Mouse (Mus musculus) lung, postnatal 0 days (tissue): ENCODE results near the gene Mast4. TPM values are rescaled to one million over a fixed set of nuclear protein-coding genes. Genes with fewer than 3 reads are reported as not detected.

ENCODE experiments used
- ATAC-seq: fragments of 200-750 bp; cut with Nextera tagmentation; 2 replicates; pipeline ENCODE4 v1.8.0; 2017; ENCODE audit warnings: moderate library complexity
- DNase-seq: peaks from one replicate; pipeline ENCODE4 v3.0.0-alpha.2; 2016; ENCODE audit warnings: low spot score
- H3K27ac ChIP-seq: fragments of 300-500 bp; sonication (generic); 2 replicates; pipeline ENCODE4 v1.5.1; 2014; ENCODE audit warnings: antibody characterized with exemption, mild to moderate bottlenecking, low read length, mixed read lengths
- H3K27me3 ChIP-seq: fragments of 300-500 bp; sonication (generic); replicated peaks from 2 replicates; pipeline ENCODE4 v1.6.1; 2014; ENCODE audit warnings: low read length, mixed read lengths; ENCODE audit not compliant: insufficient read depth
- H3K36me3 ChIP-seq: fragments of 300-500 bp; sonication (generic); 2 replicates; pipeline ENCODE4 v1.6.1; 2014; ENCODE audit warnings: low read length, mixed read lengths; ENCODE audit not compliant: insufficient read depth
- H3K4me1 ChIP-seq: fragments of 300-500 bp; sonication (generic); 2 replicates; pipeline ENCODE4 v1.6.1; 2014; ENCODE audit warnings: antibody characterized with exemption, low read depth, low read length, mixed read lengths; ENCODE audit not compliant: insufficient read depth
- H3K4me2 ChIP-seq: fragments of 300-500 bp; sonication (generic); replicated peaks from 2 replicates; pipeline ENCODE4 v1.6.1; 2014; ENCODE audit warnings: low read depth, mild to moderate bottlenecking, low read length, moderate library complexity, mixed read lengths
- H3K4me3 ChIP-seq: fragments of 300-500 bp; sonication (generic); 2 replicates; pipeline ENCODE4 v1.5.1; 2014; ENCODE audit warnings: low read depth, low read length
- H3K9ac ChIP-seq: fragments of 300-500 bp; sonication (generic); replicated peaks from 2 replicates; pipeline ENCODE4 v1.6.1; 2014; ENCODE audit warnings: low read depth, mild to moderate bottlenecking
- H3K9me3 ChIP-seq: fragments of 300-500 bp; sonication (generic); 2 replicates; pipeline ENCODE4 v1.6.1; 2016; ENCODE audit warnings: low read length, mixed read lengths
- CTCF ChIP-seq: IDR thresholded peaks from 2 replicates; pipeline ENCODE4 v1.5.1; 2016; ENCODE audit warnings: antibody characterized with exemption, mild to moderate bottlenecking
- EP300 ChIP-seq: IDR thresholded peaks from 2 replicates; pipeline ENCODE4 v1.6.1; 2016; ENCODE audit warnings: antibody characterized with exemption, mild to moderate bottlenecking, control low read depth
- WGBS: fragments of 180-500 bp; shearing (Covaris S2); extraction: QIAGEN DNeasy Blood & Tissue Kit; methylation state at CpG from one replicate; pipeline ENCODE4 v1.1.7; 2014; 5-methylcytosine and 5-hydroxymethylcytosine counted together
- polyA plus RNA-seq: library from polyadenylated mRNA; unstranded; fragments of >200 nt; fragmentation: Nextera tagmentation; extraction: Ambion mirVana; gene quantifications from 2 replicates; pipeline ENCODE4 v1.2.1, GENCODE M21; 2015

Mast4 gene
- polyA plus RNA-seq, 1 experiment from 2014 or later: 15.5 TPM

DNA sequence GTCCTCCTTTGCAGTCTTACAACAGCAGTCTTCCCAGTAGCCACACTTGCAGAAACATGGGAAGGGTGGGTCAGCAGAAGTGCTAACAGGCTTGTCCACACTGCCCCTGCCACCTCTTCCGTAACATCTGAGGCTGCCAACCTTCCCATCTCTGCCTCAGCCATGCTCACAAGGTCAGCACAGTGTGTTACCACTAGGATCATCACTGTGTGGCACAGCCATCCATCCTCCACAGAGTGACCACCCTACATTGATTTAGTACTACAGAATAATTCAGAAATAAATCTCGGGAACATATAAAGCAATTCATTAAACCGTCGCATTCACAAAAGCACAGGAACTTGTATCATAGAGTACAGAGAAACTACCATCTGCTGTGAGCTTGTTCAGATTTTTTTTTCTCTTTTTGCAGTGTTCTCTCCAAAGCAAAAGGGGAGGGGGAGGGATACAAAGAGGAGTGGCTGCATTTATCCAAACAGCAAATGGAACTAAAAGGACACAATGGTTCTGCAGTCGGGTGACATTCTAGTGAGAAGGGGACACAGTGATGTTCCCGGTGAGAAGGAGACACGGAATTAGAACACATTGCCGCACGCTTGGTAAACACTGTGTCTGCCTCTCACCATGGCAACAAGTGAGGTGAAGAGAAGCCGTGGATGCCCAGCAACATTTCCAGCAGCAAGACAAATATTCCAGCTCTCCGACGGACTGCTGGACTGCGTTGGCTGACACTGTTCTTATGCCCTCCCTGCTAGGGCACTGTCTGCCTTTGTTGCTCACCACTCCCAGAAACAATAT is 388.1 kb downstream of the Mast4 start:
- ATAC-seq: no peak
- no peak for DNase-seq
- H3K4me3 ChIP-seq: no peak overlapping the region
- H3K9me3 ChIP-seq: no peaks in the 10 kb centered on the region
- no peaks in the 10 kb centered on the region for H3K36me3 ChIP-seq
- H3K4me2 ChIP-seq: no peak overlapping the region
- TF ChIP-seq EP300 (no peak), CTCF (no peak)
- H3K27ac ChIP-seq: no peak overlapping the region
- H3K4me1 ChIP-seq: no peaks in the 10 kb centered on the region
- H3K9ac ChIP-seq: no peak overlapping the region
- H3K27me3 ChIP-seq: no peaks in the 10 kb centered on the region
- WGBS: 58% methylated on average over 13 of the region's 13 CpGs

DNA sequence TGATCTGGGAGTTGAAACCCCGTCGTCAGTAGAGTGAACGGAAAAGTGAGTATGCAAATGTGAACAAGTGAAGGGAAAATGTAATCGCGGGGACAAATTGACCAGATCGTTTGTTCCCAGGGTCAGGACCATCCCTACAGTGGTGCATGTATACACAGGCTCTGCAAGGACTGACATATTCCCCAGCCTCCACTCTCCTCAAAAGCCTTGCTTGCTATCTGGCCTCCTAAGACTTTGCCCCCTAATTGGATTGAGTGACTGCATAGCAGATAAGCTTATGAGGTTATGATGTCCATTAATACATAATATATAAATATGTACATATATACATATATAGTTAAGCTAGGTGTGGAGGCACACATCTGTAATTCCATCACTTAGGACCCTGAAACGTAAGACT is 388.8 kb downstream of the Mast4 start:
- DNase-seq (no peak), ATAC-seq (no peak)
- WGBS: 86% methylated on average over 7 of the region's 7 CpGs
- no peak overlapping the region for H3K4me2 ChIP-seq
- no peaks in the 10 kb centered on the region for H3K9me3 ChIP-seq
- H3K4me3 ChIP-seq: no peak overlapping the region
- H3K27me3 ChIP-seq: no peaks in the 10 kb centered on the region
- no peak overlapping the region for H3K27ac ChIP-seq
- TF ChIP-seq EP300 (no peak), CTCF (no peak)
- no peak overlapping the region for H3K9ac ChIP-seq
- no peaks in the 10 kb centered on the region for H3K36me3 ChIP-seq
- H3K4me1 ChIP-seq: no peaks in the 10 kb centered on the region

GRCm38 (mm10) chr13:102944516-102944915 is 389.8 kb downstream of the Mast4 start:
- Histone ChIP-seq H3K27ac (no peak overlapping the region), H3K9ac (no peak overlapping the region), H3K4me2 (no peak overlapping the region), H3K4me1 (no peaks in the 10 kb centered on the region), H3K27me3 (no peaks in the 10 kb centered on the region), H3K9me3 (no peaks in the 10 kb centered on the region), H3K36me3 (no peaks in the 10 kb centered on the region), H3K4me3 (no peak overlapping the region)
- no peak for DNase-seq
- TF ChIP-seq EP300 (no peak), CTCF (no peak)
- ATAC-seq: no peak
- WGBS: 76% methylated on average over 4 of the region's 4 CpGs

DNA sequence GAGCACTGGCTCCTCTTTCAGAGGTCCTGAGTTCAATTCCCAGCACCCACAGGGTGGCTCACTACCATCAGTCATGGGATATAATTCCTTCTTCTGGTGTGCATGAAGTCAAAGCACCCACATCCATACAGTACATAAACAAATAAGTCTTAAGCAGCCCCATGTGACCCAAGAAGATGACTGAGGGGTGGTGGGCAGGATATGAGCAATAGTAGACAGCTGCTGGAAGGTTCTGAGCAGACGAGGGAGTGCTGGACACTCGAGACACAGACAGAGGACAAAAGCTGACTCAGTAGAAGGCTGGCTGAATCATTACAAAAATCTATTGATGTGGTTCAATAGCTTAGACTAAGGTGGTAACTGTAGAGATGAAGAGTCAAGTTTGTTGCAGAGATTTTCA is 391.7 kb downstream of the Mast4 start:
- H3K9me3 ChIP-seq: no peaks in the 10 kb centered on the region
- H3K27ac ChIP-seq: no peak overlapping the region
- TF ChIP-seq CTCF (no peak), EP300 (no peak)
- no peaks in the 10 kb centered on the region for H3K36me3 ChIP-seq
- ATAC-seq: no peak
- H3K4me2 ChIP-seq: no peak overlapping the region
- H3K4me1 ChIP-seq: no peaks in the 10 kb centered on the region
- no peaks in the 10 kb centered on the region for H3K27me3 ChIP-seq
- no peak for DNase-seq
- H3K4me3 ChIP-seq: no peak overlapping the region
- 74% methylated on average over 2 of the region's 2 CpGs for WGBS
- H3K9ac ChIP-seq: no peak overlapping the region

DNA sequence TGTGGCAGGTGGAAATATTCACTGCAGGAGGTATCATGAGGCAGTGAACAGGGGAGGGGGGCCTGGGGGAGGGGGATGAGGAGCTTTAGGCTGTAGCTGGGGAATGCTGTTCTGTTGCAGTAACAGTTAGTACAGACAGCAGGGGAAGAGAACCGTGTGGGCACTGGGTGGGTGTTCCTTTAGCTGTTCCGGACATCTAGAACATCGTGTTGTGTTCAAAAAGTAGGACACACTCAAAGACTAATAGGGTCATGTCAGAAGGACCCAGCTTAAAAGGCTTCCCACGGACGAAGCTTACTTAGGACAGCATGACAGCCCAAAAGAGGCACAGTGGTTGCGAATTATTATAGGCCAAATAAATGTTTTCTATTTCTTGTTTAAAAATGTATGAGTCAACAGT is 393.8 kb downstream of the Mast4 start:
- no peak for TF ChIP-seq EP300
- no peak for TF ChIP-seq CTCF

DNA sequence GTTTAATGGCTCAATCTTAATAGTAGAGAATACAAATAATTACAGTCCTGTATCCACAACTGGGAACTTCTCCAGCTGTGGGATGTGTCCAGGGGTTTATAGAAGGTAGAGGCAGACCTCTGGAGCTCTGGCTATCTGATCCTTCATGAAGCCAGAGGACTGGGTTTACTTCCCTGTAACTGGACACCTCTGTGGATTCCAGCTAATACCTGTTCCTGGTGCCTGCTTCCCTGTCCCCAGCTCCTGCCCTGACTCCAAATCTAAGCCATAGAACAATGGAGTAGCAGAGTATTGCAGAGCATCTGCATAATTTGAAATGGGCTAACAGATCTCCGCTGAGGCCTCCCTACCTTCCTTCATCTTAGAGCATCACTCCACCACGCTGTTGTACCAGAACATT is 398.1 kb downstream of the Mast4 start:
- H3K27me3 ChIP-seq: no peaks in the 10 kb centered on the region
- no peaks in the 10 kb centered on the region for H3K4me1 ChIP-seq
- H3K9ac ChIP-seq: no peak overlapping the region
- no peak for DNase-seq
- no peak overlapping the region for H3K4me3 ChIP-seq
- no peak for ATAC-seq
- 90% methylated on average over 2 of the region's 2 CpGs for WGBS
- H3K27ac ChIP-seq: no peak overlapping the region
- no peak overlapping the region for H3K4me2 ChIP-seq
- H3K9me3 ChIP-seq: no peaks in the 10 kb centered on the region
- H3K36me3 ChIP-seq: no peaks in the 10 kb centered on the region
- TF ChIP-seq EP300: no peak
- no peak for TF ChIP-seq CTCF

More for the DNA sequence above, 393.8 kb downstream of the Mast4 start:
- Histone ChIP-seq H3K27me3 (no peaks in the 10 kb centered on the region), H3K36me3 (no peaks in the 10 kb centered on the region), H3K9me3 (no peaks in the 10 kb centered on the region), H3K4me1 (no peaks in the 10 kb centered on the region), H3K4me3 (no peak overlapping the region), H3K4me2 (no peak overlapping the region), H3K9ac (no peak overlapping the region), H3K27ac (no peak overlapping the region)
- ATAC-seq (no peak), DNase-seq (no peak)
- WGBS: 82% methylated on average over 6 of the region's 6 CpGs

DNA sequence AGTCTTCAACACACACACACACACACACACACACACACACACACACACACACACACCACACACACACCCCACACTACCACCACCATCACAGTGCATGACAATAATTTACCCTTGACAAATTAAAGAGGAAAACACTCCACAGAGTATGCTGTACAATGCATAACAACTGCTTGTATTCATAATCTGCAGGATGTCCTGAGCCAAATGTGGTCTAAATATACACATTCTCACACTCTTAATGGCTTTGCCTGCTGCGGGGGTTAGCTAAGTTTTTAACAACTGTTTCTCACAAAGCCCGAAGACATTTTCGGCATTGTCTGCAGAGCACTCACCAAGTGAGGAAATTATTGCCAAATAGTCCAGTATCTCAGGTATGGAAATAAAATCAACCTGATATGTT is 398.5 kb downstream of the Mast4 start:
- H3K36me3 ChIP-seq: no peaks in the 10 kb centered on the region
- ATAC-seq (no peak), DNase-seq (no peak)
- no peak overlapping the region for H3K4me3 ChIP-seq
- H3K9me3 ChIP-seq: no peaks in the 10 kb centered on the region
- WGBS: 61% methylated on average over 3 of the region's 3 CpGs
- H3K9ac ChIP-seq: no peak overlapping the region
- H3K4me2 ChIP-seq: no peak overlapping the region
- no peaks in the 10 kb centered on the region for H3K4me1 ChIP-seq
- no peak for TF ChIP-seq EP300
- no peak for TF ChIP-seq CTCF
- H3K27me3 ChIP-seq: no peaks in the 10 kb centered on the region
- H3K27ac ChIP-seq: no peak overlapping the region
